Mouse (Mus musculus) kidney, embryonic 15.5 days (tissue): Measurements from ENCODE around the gene Mycbp2. TPM values are rescaled to one million over a fixed set of nuclear protein-coding genes. Genes with fewer than 3 reads are reported as not detected.

Experiments used
- polyA plus RNA-seq: library from polyadenylated mRNA; unstranded; fragments of >200 nt; fragmentation: Nextera tagmentation; extraction: Ambion mirVana; gene quantifications from 2 replicates; pipeline ENCODE4 v1.2.1, GENCODE M21; 2015

Mycbp2 gene
- polyA plus RNA-seq, 1 experiment from 2014 or later: 19.0 TPM

Other genes with a start within 250 kb of the Mycbp2 start
- gene Fbxl3, start 247.2 kb downstream of the Mycbp2 start, polyA plus RNA-seq: 22.8 and 23.9 TPM in 2 replicates
- gene Scel, start 166.5 kb upstream of the Mycbp2 start, polyA plus RNA-seq: 2.7 and 2.8 TPM in 2 replicates